Mouse (Mus musculus) heart, embryonic 11.5 days (tissue): Measurements from ENCODE around the gene Dpf2. TPM values are rescaled to one million over a fixed set of nuclear protein-coding genes. Genes with fewer than 3 reads are reported as not detected.

Experiments used
- ATAC-seq: fragments of 200-750 bp; cut with Nextera tagmentation; replicated peaks from 2 replicates; pipeline ENCODE4 v1.8.0; 2017; ENCODE audit warnings: moderate library complexity; ENCODE audit not compliant: insufficient number of reproducible peaks, low FRiP score, low TSS enrichment
- H3K27ac ChIP-seq: fragments of 300-500 bp; sonication (generic); 2 replicates; pipeline ENCODE4 v1.5.1; 2014; ENCODE audit warnings: mild to moderate bottlenecking, low read depth, low read length
- H3K27me3 ChIP-seq: fragments of 300-500 bp; sonication (generic); 2 replicates; pipeline ENCODE4 v1.6.1; 2014; ENCODE audit warnings: mild to moderate bottlenecking, low read length, mixed read lengths; ENCODE audit not compliant: control insufficient read depth, insufficient read depth
- H3K36me3 ChIP-seq: fragments of 300-500 bp; sonication (generic); 2 replicates; pipeline ENCODE4 v1.6.1; 2014; ENCODE audit warnings: mild to moderate bottlenecking, low read length, moderate library complexity, mixed read lengths; ENCODE audit not compliant: control insufficient read depth, insufficient read depth
- H3K4me1 ChIP-seq: fragments of 300-500 bp; sonication (generic); 2 replicates; pipeline ENCODE4 v1.6.1; 2014; ENCODE audit warnings: low read length; ENCODE audit not compliant: control insufficient read depth, insufficient read depth
- H3K4me2 ChIP-seq: fragments of 300-500 bp; sonication (generic); 2 replicates; pipeline ENCODE4 v1.6.1; 2014; ENCODE audit warnings: mild to moderate bottlenecking, moderate library complexity
- H3K4me3 ChIP-seq: fragments of 300-500 bp; sonication (generic); 2 replicates; pipeline ENCODE4 v1.5.1; 2014; ENCODE audit warnings: low read depth, low read length
- H3K9ac ChIP-seq: fragments of 300-500 bp; sonication (generic); 2 replicates; pipeline ENCODE4 v1.6.1; 2014; ENCODE audit warnings: mild to moderate bottlenecking, low read depth, low read length, moderate library complexity
- H3K9me3 ChIP-seq: fragments of 300-500 bp; sonication (generic); replicated peaks from 2 replicates; pipeline ENCODE4 v1.6.1; 2016; ENCODE audit warnings: low read length; ENCODE audit not compliant: control insufficient read depth
- WGBS: fragments of 180-500 bp; shearing (Covaris S2); extraction: QIAGEN DNeasy Blood & Tissue Kit; methylation state at CpG from one replicate; pipeline ENCODE4 v1.1.7; 2014; ENCODE audit not compliant: insufficient replicate concordance; 5-methylcytosine and 5-hydroxymethylcytosine counted together
- polyA plus RNA-seq: library from polyadenylated mRNA; unstranded; fragments of >200 nt; fragmentation: Nextera tagmentation; extraction: Ambion mirVana; gene quantifications from 2 replicates; pipeline ENCODE4 v1.2.1, GENCODE M21; 2014

The Dpf2 gene
- polyA plus RNA-seq, 1 experiment from 2014 or later = 105 TPM

GRCm38 (mm10) chr19:5847306-5847796 is 65.5 kb downstream of the Dpf2 start:
- Histone ChIP-seq H3K4me3 (peak overlapping the region; percentile 16; the same call in 1 of the 2 replicates), H3K9ac (peak overlapping the region; percentile 67), H3K27me3 (no peaks in the 10 kb centered on the region), H3K9me3 (no peaks in the 10 kb centered on the region), H3K27ac (peak overlapping the region; percentile 97), H3K4me1 (peaks cover 84% of the 10 kb centered on the region), H3K4me2 (peak overlapping the region; percentile 63), H3K36me3 (peaks cover under 1% of the 10 kb centered on the region; the same call in 1 of the 2 replicates)
- 65% methylated on average over 4 of the region's 4 CpGs for WGBS
- no peak for ATAC-seq

GRCm38 (mm10) chr19:5846557-5847305 is 66.1 kb downstream of the Dpf2 start:
- peak overlapping the region; percentile 67 for H3K9ac ChIP-seq
- 7% methylated on average over 16 of the region's 16 CpGs for WGBS
- H3K4me3 ChIP-seq = peak overlapping the region; percentile 22

More at GRCm38 (mm10) chr19:5846557-5847305, 66.1 kb downstream of the Dpf2 start:
- Histone ChIP-seq H3K36me3 (no peaks in the 10 kb centered on the region), H3K4me1 (peaks cover 84% of the 10 kb centered on the region), H3K27me3 (no peaks in the 10 kb centered on the region), H3K9me3 (no peaks in the 10 kb centered on the region), H3K4me2 (peak overlapping the region; percentile 63), H3K27ac (peak overlapping the region; percentile 97)
- ATAC-seq = peak; percentile 71

Other genes starting within 250 kb of the Dpf2 start
- 15.8 and 18.8 TPM in 2 replicates for gene Sipa1, start 249.3 kb downstream of the Dpf2 start, polyA plus RNA-seq
- 16.9 and 21.0 TPM in 2 replicates for gene Map3k11, start 224.3 kb downstream of the Dpf2 start, polyA plus RNA-seq
- 21.3 and 21.5 TPM in 2 replicates for gene Pcnx3, start 224.1 kb downstream of the Dpf2 start, polyA plus RNA-seq
- not detected in 2 replicates for gene Kcnk7, start 208.6 kb downstream of the Dpf2 start, polyA plus RNA-seq
- gene Ehbp1l1, start 186.7 kb downstream of the Dpf2 start, polyA plus RNA-seq = 54.8 and 68.0 TPM in 2 replicates
- gene Fam89b, start 183.4 kb downstream of the Dpf2 start, polyA plus RNA-seq = 75.5 and 81.6 TPM in 2 replicates
- 9.3 and 9.8 TPM in 2 replicates for gene Ltbp3, start 172.1 kb downstream of the Dpf2 start, polyA plus RNA-seq
- 54.8 and 59.4 TPM in 2 replicates for gene Scyl1, start 141.6 kb downstream of the Dpf2 start, polyA plus RNA-seq
- 15.4 and 19.3 TPM in 2 replicates for gene Frmd8, start 37.7 kb downstream of the Dpf2 start, polyA plus RNA-seq
- 2.1 and 2.3 TPM in 2 replicates for gene Slc25a45, start 35.2 kb downstream of the Dpf2 start, polyA plus RNA-seq
- 1.5 and 2.6 TPM in 2 replicates for gene Tigd3, start 18.9 kb downstream of the Dpf2 start, polyA plus RNA-seq
- 6.3 and 7.6 TPM in 2 replicates for gene Cdc42ep2, start 11.8 kb upstream of the Dpf2 start, polyA plus RNA-seq
- gene Pola2, start 51.2 kb upstream of the Dpf2 start, polyA plus RNA-seq = 58.9 and 59.2 TPM in 2 replicates
- gene Slc22a20, start 73.1 kb upstream of the Dpf2 start, polyA plus RNA-seq = not detected in 2 replicates
- gene Capn1, start 102.9 kb upstream of the Dpf2 start, polyA plus RNA-seq = 7.7 and 8.5 TPM in 2 replicates
- 19.5 and 22.1 TPM in 2 replicates for gene Syvn1, start 133.6 kb upstream of the Dpf2 start, polyA plus RNA-seq
- 70.7 and 75.3 TPM in 2 replicates for gene Mrpl49, start 144.8 kb upstream of the Dpf2 start, polyA plus RNA-seq
- gene Fau, start 144.8 kb upstream of the Dpf2 start, polyA plus RNA-seq = 586 and 633 TPM in 2 replicates
- 27.1 and 27.5 TPM in 2 replicates for gene Znhit2, start 148.2 kb upstream of the Dpf2 start, polyA plus RNA-seq
- 10.1 and 11.9 TPM in 2 replicates for gene Tm7sf2, start 155.4 kb upstream of the Dpf2 start, polyA plus RNA-seq
- 38.9 and 43.7 TPM in 2 replicates for gene Vps51, start 164.2 kb upstream of the Dpf2 start, polyA plus RNA-seq
- not detected in 2 replicates for gene Tmem262, start 167.0 kb upstream of the Dpf2 start, polyA plus RNA-seq
- gene Gm28374, start 169.2 kb upstream of the Dpf2 start, polyA plus RNA-seq = 0.36 TPM in 1 of 2 replicates, not detected in the other
- 51.2 and 56.2 TPM in 2 replicates for gene Zfpl1, start 171.9 kb upstream of the Dpf2 start, polyA plus RNA-seq
- gene Cdca5, start 172.0 kb upstream of the Dpf2 start, polyA plus RNA-seq = 31.1 and 33.4 TPM in 2 replicates
- gene AC131692.1, start 181.4 kb upstream of the Dpf2 start, polyA plus RNA-seq = 0.48 and 1.0 TPM in 2 replicates
- 0.23 and 0.40 TPM in 2 replicates for gene Naaladl1, start 192.8 kb upstream of the Dpf2 start, polyA plus RNA-seq
- 38.1 and 41.0 TPM in 2 replicates for gene Sac3d1, start 205.6 kb upstream of the Dpf2 start, polyA plus RNA-seq
- gene Snx15, start 215.3 kb upstream of the Dpf2 start, polyA plus RNA-seq = 22.6 and 25.5 TPM in 2 replicates
- not detected in 2 replicates for gene Batf2, start 228.0 kb upstream of the Dpf2 start, polyA plus RNA-seq
- 61.8 and 73.8 TPM in 2 replicates for gene Arl2, start 228.5 kb upstream of the Dpf2 start, polyA plus RNA-seq